Mouse (Mus musculus): ENCODE measurements around the gene Tent4b. TPM values are rescaled to one million over a fixed set of nuclear protein-coding genes. Genes with fewer than 3 reads are reported as not detected.

The Tent4b gene
- 10 to 100 TPM; 16.3 to 18.4 TPM for total RNA-seq (2021)
- long read RNA-seq, experiment 1, partial matches to known transcripts: 7 of 15 reads
- long read RNA-seq, experiment 1, other reads (novel, unspliced or antisense): 8 of 15 reads
- long read RNA-seq, experiment 2, full-length matches to known transcripts: 2 of 9 reads
- long read RNA-seq, experiment 2, partial matches to known transcripts: 2 of 9 reads
- long read RNA-seq, experiment 2, other reads (novel, unspliced or antisense): 5 of 9 reads

GRCm38 (mm10) chr8:88198945-88199571 is at the start of gene Tent4b:
Gene Tent4b, plus strand, starts transcription at chr8:88199213.
- peak within 1 kb of the TSS; percentile 99 for H3K27ac ChIP-seq
- peak; percentile 97 for DNase-seq
- TF ChIP-seq CTCF (IDR thresholded peaks at IDR 0.05): no peak
- H3K4me3 ChIP-seq: peak within 1 kb of the TSS; percentile 91
- intact Hi-C loops (cut with DNase I): loop anchor here (5.0 kb wide), 1 partner anchor 82 kb away; the partner anchor contains the start of gene Cnep1r1

GRCm38 (mm10) chr8:88150910-88151371 is 48.1 kb upstream of the Tent4b start:
- intact Hi-C loops (cut with DNase I): no loop called here

GRCm38 (mm10) chr8:88160237-88160995 is 38.6 kb upstream of the Tent4b start:
- intact Hi-C loops (cut with DNase I): no loop called here
- DNase-seq: no peak
- Histone ChIP-seq H3K4me3 (no peak overlapping the region), H3K27ac (no peak overlapping the region)
- no peak for TF ChIP-seq CTCF (IDR thresholded peaks at IDR 0.05)

More at GRCm38 (mm10) chr8:88150910-88151371, 48.1 kb upstream of the Tent4b start:
- H3K4me3 ChIP-seq: no peak overlapping the region
- no peak for TF ChIP-seq CTCF (IDR thresholded peaks at IDR 0.05)
- no peak overlapping the region for H3K27ac ChIP-seq
- no peak for DNase-seq

GRCm38 (mm10) chr8:88161439-88161838 is 37.6 kb upstream of the Tent4b start:
- no peak overlapping the region for H3K4me3 ChIP-seq
- H3K27ac ChIP-seq: no peak overlapping the region
- peak; percentile 82 for TF ChIP-seq CTCF (IDR thresholded peaks at IDR 0.05)
- DNase-seq: peak; percentile 78
- intact Hi-C loops (cut with DNase I): no loop called here

GRCm38 (mm10) chr8:88175264-88175663 is 23.7 kb upstream of the Tent4b start:
- intact Hi-C loops (cut with DNase I): no loop called here
- H3K27ac ChIP-seq: no peak overlapping the region
- TF ChIP-seq CTCF (IDR thresholded peaks at IDR 0.05): no peak
- no peak for DNase-seq
- H3K4me3 ChIP-seq: no peak overlapping the region

GRCm38 (mm10) chr8:88177291-88177690 is 21.7 kb upstream of the Tent4b start:
- no peak for TF ChIP-seq CTCF (IDR thresholded peaks at IDR 0.05)
- intact Hi-C loops (cut with DNase I): no loop called here
- no peak for DNase-seq
- Histone ChIP-seq H3K4me3 (no peak overlapping the region), H3K27ac (no peak overlapping the region)

GRCm38 (mm10) chr8:88183121-88183520 is 15.9 kb upstream of the Tent4b start:
- no peak for DNase-seq
- no peak overlapping the region for H3K4me3 ChIP-seq
- TF ChIP-seq CTCF (IDR thresholded peaks at IDR 0.05): no peak

GRCm38 (mm10) chr8:88184914-88185313 is 14.1 kb upstream of the Tent4b start:
- Histone ChIP-seq H3K27ac (no peak overlapping the region), H3K4me3 (no peak overlapping the region)
- DNase-seq: no peak
- TF ChIP-seq CTCF (IDR thresholded peaks at IDR 0.05): no peak
- intact Hi-C loops (cut with DNase I): no loop called here

More at GRCm38 (mm10) chr8:88183121-88183520, 15.9 kb upstream of the Tent4b start:
- intact Hi-C loops (cut with DNase I): no loop called here
- H3K27ac ChIP-seq: no peak overlapping the region

GRCm38 (mm10) chr8:88185716-88186115 is 13.3 kb upstream of the Tent4b start:
- intact Hi-C loops (cut with DNase I): no loop called here
- no peak overlapping the region for H3K27ac ChIP-seq
- no peak overlapping the region for H3K4me3 ChIP-seq
- no peak for DNase-seq
- TF ChIP-seq CTCF (IDR thresholded peaks at IDR 0.05): no peak

- intact Hi-C loops (cut with DNase I): loop anchor here (5.0 kb wide), 1 partner anchor 80 kb away; the partner anchor contains the start of gene Cnep1r1
- peak overlapping the region; percentile 57 for H3K27ac ChIP-seq
- peak; percentile 18 for DNase-seq
- no peak overlapping the region for H3K4me3 ChIP-seq
- no peak for TF ChIP-seq CTCF (IDR thresholded peaks at IDR 0.05)
These were observed 1.7 kb upstream of the Tent4b start for GRCm38 (mm10) chr8:88197328-88197727.

GRCm38 (mm10) chr8:88198551-88198944 is 465 bp upstream of the Tent4b start:
- peak overlapping the region; percentile 91 for H3K4me3 ChIP-seq
- intact Hi-C loops (cut with DNase I): loop anchor here (5.0 kb wide), 1 partner anchor 81 kb away; the partner anchor contains the start of gene Cnep1r1
- TF ChIP-seq CTCF (IDR thresholded peaks at IDR 0.05): no peak
- no peak for DNase-seq
- H3K27ac ChIP-seq: peak overlapping the region; percentile 99

- intact Hi-C loops (cut with DNase I): loop anchor here (5.0 kb wide), 2 partner anchors 42 to 83 kb away; partner anchors contain the start of gene Cnep1r1
- peak overlapping the region; percentile 91 for H3K4me3 ChIP-seq
- DNase-seq: peak; percentile 58
- no peak for TF ChIP-seq CTCF (IDR thresholded peaks at IDR 0.05)
- H3K27ac ChIP-seq: peak overlapping the region; percentile 99
These were observed 938 bp downstream of the Tent4b start for GRCm38 (mm10) chr8:88199700-88200601.
